Mouse (Mus musculus) right cerebral cortex, postnatal 4 days (tissue): ENCODE results near the gene Cenpm.
A peak's percentile ranks its signal among the peaks of the same experiment; 100 is the strongest.

Experiments
- DNase-seq: peaks from one replicate; pipeline ENCODE4 v3.0.0-alpha.2; 2022

Cenpm gene

DNA sequence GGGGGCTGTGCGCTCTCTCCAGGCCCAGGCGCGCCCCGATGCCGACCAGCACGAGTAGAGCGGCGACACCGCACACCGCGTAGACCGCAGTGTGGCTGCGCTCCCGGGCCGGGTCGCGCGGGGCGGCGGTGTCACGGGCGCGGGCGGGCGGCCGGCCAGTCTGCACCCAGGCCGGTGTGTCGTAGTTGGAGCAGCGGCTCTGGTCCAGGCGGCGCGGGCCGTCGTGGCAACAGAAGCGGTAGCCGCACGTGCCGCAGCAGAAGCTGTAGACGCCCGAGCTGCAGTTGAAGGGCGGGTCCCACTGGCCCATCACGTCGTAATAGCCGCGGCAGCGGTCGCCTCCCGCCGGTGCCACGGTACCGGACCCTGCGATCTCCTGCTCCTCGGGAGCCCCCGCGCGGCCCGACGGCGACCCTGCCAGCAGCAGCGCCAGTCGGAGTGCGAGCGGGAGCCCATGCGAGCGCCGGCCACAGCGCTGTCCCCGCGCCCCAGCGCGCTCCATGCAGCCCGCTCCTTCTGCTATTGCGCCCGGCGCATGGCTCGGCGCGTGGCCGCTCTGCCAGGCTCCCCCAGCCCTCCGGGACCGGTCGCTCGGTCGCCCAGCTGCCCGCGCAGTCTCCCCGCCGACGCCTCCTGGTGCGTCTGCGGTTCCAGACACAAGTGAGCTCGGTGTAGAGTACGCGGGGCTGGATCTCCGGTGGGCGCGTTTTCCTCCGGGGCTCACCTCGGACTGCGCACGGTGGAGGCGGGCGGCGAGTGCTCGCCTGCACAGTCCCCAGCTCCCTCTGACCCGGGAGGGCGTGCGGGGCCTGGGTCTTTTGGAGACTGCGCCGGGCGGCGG is 32.4 kb downstream of the Cenpm start:
- DNase-seq: no peak

DNA sequence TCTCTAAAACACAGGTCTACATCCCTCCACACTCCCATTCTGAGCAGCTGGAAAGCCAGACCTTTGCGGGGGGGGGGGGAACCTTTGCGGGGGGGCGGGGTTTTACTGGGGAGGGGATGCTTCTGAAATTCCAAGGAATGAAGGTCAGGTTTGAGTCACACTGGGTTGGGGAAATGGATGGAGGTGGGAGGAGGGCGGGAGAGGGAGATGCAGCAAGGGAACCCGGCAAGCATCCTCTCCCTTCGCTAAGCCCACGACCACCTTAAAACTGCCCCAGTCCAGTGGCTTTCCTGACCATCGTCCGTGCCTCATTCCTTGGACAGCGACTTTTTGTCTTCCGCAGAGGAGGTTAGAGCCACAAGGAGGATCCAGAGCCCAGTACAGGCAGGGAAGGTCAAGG is 33.3 kb downstream of the Cenpm start:
- DNase-seq: no peak

DNA sequence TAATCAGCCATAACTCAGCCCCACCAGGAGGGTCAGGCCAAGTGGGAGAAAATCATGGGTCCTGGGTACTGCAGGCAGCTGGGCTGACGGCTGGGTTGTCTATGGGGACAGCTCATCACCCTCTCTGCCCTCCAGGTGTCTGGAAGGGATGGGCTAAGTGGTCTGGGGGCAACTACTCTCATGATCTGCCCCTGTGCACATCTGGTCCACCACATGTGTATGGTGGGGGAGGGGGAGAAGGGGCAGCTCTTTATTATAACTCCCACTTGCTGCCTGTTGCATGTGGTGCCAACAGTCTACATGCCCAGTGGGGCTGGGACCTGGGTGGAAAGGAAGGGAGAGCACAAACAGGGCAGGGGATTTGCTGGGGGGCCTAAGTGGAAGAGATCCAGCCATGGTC is 33.7 kb downstream of the Cenpm start:
- DNase-seq: no peak

DNA sequence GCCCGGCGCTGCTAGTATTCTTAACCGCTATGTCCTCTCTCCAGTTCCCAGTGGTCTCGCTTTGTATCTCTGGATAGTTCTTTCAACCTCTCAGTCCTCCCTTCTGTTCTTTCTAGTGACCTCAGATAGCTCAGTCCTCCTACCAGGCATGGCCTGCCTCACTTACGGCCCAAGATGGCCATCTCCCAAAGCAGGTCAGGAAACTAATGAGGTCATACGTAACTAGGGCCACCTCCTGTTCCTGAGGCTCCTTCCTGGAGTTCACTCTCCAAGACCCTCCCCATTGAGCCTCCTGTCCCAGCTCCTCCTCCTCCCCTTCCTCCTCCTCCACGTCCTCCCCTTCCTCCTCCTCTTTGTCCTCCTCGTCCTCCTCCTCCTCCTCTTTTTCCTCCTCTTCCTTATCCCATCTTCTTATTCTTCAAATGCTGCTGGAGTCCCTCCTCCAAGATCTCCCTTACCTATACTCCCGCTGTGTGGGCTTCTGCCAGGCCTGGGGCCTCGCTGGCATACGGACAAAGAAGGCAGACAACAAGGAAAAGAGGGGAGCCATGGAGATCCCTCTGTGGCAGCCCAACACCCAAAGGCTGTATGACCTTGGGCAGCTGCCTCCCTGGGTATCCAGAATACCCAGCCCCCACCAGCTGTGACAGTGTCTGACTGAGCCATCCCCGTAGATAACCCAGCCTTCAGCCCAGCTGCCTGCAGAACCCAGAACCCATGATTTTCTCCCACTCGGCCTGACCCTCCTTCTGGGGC is 35.1 kb downstream of the Cenpm start:
- no peak for DNase-seq

DNA sequence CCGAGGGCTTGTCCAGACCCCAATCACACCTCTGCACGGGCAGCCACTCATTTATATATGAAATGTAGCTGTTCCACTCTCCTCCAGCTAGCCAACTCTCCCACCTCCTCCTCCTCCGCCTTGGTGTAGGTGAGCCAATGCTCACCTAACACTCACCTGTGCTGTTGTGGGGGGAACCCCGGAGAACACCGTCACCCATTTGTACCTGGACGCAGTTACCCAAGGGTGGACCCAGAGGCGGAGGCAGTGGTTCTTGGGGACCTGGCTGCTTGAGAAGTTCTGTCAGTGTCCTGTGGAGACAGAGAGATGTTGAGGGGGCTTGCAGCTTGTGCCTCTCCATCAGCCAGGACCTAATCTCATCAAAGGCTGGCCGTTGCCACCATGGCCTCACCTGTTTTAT is 36.2 kb downstream of the Cenpm start:
- no peak for DNase-seq

DNA sequence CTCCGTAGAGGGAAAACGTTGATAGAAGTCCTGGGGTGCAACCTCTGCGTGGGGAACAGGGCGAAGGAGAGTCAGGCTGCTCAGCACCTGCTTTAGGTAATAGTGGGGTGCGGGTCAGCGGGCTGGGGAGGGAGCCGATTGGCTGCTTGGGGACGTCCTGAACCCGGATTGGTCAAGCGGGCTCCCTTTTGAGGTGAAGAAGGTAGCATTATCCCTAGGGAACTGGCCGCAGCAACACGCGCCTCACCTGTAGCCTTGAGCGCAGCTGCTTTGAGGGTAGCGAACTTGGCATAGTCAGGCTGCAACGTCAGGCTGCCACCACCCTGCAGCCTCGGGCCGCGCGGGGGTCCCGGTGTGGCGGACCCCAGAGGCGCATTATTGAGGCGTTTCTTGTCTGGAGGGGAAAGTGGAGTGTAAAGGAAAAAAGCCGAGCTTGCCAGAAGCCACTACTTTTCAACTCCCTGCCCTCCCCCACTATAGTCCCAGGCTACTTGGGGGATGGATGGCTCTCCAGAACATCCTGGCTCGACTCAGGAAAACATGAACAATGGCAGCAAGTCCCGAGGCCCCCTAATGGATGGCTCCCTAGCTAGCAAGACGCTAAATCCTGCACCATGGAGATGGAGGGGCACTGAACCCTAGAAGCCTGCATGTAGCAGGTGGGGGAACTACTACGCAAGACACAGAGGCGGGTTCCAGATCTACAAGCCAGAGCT is 36.9 kb downstream of the Cenpm start:
- no peak for DNase-seq

DNA sequence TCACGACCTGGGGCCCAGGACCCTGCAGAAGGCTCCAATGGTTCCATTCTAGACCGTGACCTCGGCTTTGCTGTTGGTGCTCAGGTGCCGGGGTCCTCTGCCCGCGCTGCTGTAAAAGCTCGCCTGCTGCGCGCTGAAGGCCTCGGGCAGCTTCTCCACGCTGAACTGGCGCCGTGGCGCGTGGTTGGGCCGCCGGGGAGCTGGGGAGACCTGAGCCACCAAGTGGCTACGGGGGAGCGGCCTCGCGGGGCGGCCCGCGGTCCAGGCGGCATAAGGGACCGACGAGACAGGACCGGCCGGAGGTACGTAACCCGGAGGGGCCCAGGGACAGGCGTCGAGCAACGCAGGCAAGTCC is 37.5 kb downstream of the Cenpm start:
- DNase-seq: no peak

DNA sequence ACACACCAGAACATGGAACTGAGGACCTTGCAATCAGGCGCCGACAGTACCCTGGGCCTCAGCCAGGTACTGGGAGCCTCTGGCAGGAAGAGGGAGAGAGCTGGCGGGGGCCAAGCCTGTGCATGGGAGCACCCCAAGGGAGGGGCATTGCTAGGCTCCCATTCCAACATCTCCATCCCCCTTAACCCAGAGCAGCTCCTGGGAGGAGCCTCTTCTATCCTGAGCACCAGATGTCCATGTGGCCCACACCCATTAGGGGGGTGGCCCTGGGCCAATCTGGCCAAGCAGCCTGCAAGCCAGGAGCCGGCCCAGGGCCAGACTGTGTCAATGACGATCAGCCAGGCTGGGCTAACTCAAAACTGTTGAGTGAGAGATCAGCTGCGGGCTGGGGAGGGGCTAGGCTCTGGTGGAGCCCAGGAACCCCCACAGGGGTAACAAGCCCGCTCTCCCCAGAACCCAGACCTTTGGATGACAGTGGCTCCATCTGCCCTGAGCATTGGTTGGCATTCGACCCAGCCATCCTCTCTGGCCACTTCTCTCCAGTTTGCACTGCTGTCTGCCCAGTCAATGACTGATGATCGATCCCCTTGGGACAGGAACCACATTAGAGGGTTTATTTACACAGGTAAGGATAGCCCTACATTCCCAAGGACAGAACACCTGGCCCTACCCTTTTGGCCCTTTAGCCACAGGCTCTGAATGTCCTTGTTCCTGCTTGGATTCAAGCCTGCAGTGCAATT is 38.0 kb downstream of the Cenpm start:
- DNase-seq: peak; percentile 63

DNA sequence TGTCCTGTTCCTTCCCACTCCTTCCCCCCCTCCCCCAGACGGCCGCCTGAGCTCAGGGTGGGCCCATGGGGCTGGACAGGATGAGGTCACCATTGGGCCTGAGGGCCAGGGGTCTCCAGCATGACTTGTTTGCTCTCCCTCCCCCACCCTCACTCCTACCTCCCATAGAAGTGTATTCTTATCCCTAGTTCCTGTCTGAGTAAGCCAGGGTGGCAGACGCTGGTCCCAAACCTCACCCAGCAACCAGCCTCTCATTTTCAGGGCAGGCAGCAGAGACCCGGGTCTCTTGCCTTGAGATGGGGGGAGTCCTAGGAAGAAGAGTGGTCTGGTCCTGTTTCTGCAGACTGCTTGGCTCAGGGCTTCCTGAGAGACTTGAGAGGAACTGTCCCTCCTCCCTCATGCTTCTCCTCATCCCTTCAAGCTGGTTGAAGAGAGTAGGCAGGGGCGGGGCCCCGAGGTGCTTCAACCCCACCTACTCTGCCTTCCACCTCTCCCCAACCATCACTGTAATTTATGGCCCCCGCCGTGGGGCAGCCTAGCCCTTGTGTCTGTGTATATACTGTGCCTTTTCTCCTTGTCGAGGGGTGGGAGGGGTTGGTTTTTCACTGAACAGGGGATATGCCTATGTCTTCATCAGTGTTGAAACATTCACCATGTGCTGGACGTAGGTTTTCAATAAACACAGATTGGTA is 39.7 kb downstream of the Cenpm start:
- no peak for DNase-seq

DNA sequence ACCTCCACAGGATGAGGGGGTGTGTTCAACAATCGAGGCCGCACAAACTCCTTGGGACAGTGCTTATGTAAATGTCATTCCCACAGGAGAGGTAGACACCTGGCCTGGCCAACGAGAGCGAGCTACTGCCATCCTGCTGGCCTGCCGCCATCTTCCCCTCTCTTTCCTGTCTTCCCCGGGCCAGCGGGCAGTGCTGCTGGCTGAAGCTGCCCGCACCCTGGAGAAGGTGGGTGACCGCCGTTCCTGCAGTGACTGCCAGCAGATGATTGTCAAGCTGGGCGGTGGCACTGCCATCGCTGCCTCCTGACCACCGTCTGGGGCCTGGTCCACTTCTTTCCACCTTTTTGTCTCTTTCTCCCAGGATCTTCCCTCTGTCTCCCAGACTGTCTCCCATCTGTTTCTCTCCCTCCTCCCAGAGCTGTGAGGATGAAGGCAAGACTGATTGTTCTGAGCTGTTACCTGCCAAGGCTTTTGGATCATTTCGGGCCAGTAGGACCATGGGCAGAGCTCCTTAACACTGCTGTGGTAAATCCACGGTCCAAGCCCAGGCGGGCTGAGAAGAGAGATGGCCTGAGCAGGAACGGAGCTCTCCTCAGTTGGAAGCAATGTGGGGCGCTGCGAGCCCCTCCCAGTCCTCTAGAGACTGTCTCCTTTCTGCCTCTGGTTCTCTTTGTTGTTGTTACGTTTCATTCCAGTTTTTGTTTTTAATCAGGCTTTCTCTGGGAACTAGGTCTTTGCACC is 40.8 kb downstream of the Cenpm start:
- no peak for DNase-seq

DNA sequence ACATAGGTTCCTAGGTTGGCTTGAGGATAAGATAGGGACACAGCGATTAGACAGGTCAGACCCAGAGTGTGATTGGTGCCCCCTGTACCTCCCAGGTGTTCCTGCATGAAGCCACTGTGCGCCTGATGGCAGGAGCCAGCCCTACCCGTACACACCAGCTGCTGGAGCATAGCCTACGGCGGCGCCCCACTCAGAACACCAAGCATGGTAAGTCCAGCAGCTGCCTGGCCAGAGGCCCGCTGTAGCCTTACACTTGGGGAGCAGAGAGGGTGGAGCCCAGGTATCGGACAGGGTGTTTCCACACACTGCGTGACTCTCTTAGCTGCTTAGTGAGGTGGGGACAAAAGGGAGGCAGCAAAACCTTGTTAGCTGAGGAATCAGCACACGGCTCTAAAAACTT is 41.5 kb downstream of the Cenpm start:
- no peak for DNase-seq

DNA sequence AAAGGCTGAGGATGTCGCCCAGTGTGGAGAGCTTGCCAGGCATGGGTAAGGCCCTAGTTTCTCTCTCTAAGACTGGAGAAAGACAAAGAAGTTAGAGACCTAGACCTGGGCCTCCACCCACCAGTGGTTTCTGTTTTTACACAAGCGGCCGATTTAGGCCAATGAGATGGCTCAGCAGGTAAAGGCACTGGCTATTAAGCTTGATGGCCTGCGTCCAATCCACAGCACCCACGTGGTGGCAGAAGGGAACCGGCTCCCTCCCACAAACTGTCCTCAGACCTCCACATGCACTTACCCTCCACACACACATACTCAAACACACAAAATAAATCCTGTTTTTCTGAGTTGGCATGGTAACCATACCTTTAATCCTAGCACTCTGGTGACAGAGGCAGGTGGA is 42.5 kb downstream of the Cenpm start:
- DNase-seq: no peak

DNA sequence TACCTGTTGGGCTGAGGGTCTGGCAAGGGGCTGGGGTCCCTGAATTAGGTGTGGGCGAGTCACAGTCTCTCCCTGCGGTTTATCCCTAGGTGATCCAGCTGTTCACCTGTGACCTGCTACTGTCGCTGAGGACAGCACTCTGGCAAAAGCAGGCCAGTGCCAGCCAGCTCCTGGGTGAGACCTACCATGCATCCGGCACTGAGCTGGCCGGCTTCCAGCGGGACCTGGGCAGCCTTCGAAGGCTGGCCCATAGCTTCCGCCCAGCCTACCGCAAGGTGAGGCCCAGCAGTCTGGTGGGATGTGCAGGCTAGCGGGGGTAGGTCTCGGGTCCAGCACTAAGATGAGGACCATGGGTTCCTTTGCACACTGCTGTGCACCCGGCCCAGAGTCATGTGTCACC is 45.0 kb downstream of the Cenpm start:
- no peak for DNase-seq

DNA sequence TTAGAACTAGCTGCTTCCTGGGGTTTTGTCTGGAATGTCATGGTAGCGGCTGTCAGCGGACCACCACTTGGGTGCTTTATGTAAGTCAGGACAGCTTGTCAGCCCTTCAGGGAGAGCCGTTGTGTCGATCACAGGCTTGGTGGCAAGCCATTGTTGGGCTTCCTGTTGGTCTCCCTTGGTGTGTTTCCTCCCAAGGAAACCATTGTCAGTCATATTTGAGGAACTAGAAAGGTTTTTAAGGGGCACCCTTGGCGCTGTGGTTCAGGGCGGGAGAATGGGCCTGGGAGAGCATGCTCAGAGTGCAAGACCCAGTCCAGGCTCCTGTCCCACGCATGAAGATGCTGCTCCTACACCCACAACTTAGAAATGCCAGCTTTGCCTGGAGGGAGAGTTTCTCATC is 46.2 kb downstream of the Cenpm start:
- no peak for DNase-seq

DNA sequence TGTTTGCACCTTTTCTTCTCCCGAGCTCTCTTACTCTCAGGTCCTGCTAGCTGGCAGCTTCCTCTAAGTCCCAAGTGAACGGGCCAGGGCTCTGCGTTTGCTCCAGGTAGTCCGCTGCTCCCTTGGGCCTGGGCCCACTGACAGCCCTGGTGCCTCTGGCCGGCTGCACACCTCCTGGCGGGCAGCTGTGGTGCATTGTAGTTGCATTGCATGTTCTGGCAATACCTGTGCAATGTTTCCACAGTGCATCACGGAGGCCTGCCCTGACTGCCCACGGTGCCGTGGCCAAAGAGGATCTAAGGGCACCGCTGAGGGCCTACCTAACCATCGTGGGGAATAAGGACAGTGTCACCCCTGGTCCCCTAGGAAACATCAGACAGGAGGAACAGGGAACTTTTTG is 46.6 kb downstream of the Cenpm start:
- no peak for DNase-seq

DNA sequence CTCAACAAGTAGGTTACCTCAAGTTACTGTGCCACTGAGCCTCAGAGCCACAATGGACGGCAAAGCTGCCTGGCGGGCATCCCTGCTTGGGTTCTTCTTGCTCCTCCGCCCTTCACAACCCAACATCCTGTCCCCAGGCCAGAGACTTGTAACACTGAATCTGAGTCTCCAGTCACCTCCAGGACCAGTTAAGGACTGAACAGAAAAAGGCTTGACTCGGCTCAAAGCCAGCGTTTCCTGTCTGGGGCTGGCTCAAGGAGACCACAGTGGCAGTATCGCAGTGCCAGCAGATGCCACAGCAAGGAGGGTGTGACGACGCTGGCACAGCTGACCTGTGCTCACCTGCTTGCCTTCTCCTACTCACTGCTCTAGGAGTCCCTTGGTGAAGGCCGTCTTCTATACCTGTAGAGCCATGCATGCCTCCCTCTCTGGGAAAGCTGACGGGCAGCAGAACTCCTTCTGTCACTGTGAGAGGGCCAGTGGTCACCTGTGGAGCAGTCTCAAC is 47.2 kb downstream of the Cenpm start:
- no peak for DNase-seq

DNA sequence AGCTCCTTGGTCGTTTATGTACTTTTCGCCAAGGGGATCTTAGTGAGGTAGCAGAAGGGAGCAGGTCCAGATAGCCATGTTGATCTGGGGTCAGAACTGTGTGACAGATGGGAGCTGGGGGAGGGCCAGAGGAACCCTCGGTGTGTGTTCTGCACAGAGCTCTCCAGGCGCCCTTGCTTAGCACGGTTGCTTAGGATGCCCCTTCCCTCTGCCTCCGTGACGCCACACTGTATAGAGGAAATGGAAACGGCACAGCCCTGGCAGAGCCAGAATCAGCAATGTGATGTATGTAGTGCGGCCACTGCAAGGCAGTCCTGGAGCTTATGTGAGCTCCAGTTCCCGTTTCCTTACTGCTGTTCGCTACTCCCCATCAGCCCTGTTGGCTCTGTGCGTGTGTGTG is 48.2 kb downstream of the Cenpm start:
- no peak for DNase-seq

DNA sequence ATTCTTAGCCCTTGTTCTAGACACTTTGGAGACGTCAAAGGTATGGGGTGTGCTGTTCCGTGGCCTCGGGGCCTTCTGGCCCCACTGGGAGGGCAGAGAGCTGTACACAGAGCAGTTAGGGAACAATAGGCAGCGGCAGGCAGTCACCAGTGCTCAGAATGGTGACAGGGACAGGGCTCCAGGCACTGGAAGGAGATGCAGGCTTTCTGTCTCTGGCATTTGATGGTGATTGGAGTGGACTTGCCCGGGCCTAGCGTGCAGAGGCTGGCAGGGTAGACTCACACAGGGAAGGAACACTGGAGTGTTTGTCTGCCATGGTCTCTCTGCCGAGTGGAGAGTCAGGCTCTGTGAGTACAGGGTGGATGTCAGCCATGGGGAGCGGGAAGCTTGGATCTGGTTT is 51.9 kb downstream of the Cenpm start:
- no peak for DNase-seq

DNA sequence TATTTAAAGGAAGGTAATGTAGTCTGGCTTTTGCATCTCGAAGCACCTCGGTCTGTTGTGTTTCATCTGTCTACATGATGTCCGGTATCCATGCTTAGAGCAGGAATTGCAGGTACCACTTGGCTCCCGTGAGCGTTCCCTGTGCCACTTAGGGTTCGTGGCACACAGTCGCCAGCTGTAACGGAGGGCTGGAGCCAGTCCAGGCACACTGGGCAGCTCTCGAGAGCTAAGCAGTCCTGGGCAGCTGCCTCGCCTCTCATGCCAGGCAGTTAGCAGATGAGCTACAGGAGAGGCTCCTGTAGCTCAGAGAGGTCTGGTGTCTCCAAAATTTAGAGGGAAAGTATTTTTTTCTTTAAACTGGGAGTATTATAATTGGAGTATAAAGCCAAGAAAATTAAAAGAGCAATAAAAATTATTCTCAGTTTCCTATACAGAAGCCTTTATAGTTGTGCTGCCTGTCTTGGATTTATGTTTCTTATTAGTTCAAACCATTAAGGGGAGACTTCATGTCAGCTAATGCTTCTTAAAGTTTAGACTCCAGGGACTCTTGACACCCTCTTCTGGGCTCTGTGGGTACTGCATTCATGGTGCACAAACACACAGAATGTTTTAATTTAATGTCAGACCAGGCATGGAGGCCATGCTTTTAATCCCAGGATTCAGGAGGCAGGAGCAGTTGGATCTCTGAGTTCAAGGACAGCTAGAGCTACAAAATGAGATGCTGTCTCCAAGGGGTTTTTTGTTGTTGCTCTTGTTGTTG is 55.9 kb downstream of the Cenpm start:
- peak; percentile 62 for DNase-seq

DNA sequence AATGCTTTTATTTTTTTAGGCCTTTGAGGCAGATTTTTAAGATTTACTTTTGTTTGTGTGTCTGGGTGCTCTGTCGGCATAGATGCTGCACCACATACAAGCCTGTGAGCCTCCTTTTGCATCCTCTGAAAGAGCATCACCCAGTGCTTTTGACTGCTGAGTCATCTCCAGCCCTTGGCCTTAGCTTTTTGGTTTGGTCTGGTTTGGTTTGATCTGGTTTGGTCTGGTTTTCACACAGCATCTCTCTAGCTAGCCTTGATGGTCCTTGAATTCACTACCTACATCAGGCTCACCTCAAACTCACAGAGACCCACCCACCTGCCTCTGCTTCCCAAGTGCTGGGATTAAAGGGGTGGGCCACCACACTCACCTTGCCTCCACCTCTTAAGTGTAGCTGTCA is 56.6 kb downstream of the Cenpm start:
- no peak for DNase-seq

DNA sequence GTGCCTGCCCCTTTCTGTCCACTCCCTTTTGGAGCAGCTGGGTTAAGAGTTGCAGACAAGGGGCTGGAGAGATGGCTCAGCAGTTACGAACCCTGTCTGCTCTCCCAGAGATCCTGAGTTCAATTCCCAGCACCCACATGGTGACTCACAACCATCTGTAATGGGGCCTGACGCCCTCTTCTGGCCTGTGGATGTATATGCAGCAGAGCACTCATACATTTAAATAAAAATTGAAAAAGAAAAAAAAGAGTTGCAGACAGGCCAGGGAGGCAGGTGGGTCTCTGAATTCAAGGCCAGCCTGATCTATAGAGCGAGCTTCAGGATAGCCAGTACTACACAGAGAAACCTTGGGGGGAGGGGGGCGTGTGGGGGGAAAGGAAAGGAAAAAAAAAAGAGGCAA is 57.1 kb downstream of the Cenpm start:
- no peak for DNase-seq
